Mouse (Mus musculus): ENCODE measurements at regions not wholly inside any gene's neighbourhood (a gene's known extent, or its start where the extent isn't known, plus 50 kb on each side); places are given as distances from the start of the nearest gene placed in this dataset.

- intact Hi-C loops (cut with DNase I), result no loop called here
- peak; percentile 6 to 61 for DNase-seq (ENCODE audit: low spot score in 2 of 2)
Observed at GRCm38 (mm10) chr14:83586741-83587140, 856.6 kb upstream of the Pcdh17 start.
